Mouse (Mus musculus) kidney, adult 2 months (tissue): ENCODE measurements around the gene Enho.

ENCODE experiments used
- CTCF ChIP-seq: fragments of 200-500 bp; conservative IDR thresholded peaks from 2 replicates; pipeline ENCODE4 v1.5.1; 2011; ENCODE audit warnings: low read depth, mild to moderate bottlenecking, control low read depth, low read length, moderate library complexity, mixed read lengths; ENCODE audit not compliant: insufficient read depth, insufficient read length
- POLR2A ChIP-seq: fragments of 200-500 bp; IDR thresholded peaks from one replicate; pipeline ENCODE4 v1.6.1; 2011; ENCODE audit warnings: low read depth, low read length, control low read depth

DNA sequence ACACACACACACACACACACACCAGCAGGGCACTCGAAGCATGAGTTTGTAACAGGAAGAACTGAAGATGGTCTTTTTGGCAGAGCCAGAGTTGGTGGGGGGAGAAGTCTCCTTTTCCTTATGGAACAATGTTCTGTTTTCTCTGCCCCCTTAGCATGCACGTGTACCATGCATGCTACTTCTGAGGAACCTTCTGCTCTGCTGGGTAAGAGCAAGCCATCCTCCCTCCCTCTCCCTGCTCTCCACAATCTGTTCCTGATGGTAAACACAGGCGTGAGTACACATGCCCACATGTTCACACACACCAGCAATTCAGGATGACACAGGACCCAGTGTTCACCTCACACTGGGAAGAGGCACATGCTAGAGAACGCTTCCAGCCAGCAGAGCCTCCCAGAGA lies 41.1 kb upstream of the Enho start:
- TF ChIP-seq CTCF: no peak
- no peak for TF ChIP-seq POLR2A
